Mouse (Mus musculus) cerebellum, adult 2 months (tissue): ENCODE measurements around the gene Tmco4.

Experiments
- CTCF ChIP-seq: fragments of 200-500 bp; IDR thresholded peaks from 2 replicates; pipeline ENCODE4 v1.5.1; 2011; ENCODE audit warnings: low read depth, mild to moderate bottlenecking, control low read depth, low read length, moderate library complexity, borderline replicate concordance; ENCODE audit not compliant: insufficient read depth
- POLR2A ChIP-seq: fragments of 200-500 bp; IDR thresholded peaks from 2 replicates; pipeline ENCODE4 v1.6.1; 2011; ENCODE audit warnings: low read length, control low read depth, borderline replicate concordance; ENCODE audit not compliant: insufficient read depth

DNA sequence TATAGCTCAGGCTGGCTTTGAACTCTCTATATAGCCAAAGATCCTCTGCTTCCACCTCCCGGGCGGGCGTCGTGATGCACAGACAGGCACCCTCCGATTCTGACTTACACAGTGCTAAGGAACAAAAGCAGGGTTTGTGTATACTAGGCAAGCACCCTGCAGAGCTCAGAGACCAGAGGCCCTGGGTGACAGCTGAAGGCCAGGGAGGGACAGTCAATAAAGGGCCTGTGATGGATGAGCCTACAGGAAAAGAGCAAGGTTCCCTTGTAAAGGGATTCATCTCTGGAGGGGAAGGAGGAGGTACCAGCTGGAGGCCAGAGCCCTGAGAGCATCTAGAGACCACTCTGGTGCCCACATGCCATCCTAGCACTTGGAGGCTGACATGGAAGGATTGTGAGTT, 80.7 kb downstream of the Tmco4 start:
- TF ChIP-seq CTCF (no peak), POLR2A (no peak)
